Mouse (Mus musculus): ENCODE measurements around the gene Tbrg1.

Tbrg1 gene

GRCm38 (mm10) chr9:37632305-37632704, 24.8 kb downstream of the Tbrg1 start:
- no peak for DNase-seq (ENCODE audit: extremely low spot score, low spot score)

GRCm38 (mm10) chr9:37629941-37630340, 27.2 kb downstream of the Tbrg1 start:
- DNase-seq (ENCODE audit: extremely low spot score, low spot score), result no peak

GRCm38 (mm10) chr9:37628581-37628980, 28.5 kb downstream of the Tbrg1 start:
- DNase-seq (ENCODE audit: extremely low spot score, low spot score), result no peak

GRCm38 (mm10) chr9:37627263-37627662, 29.8 kb downstream of the Tbrg1 start:
- DNase-seq (ENCODE audit: extremely low spot score, low spot score), result no peak

GRCm38 (mm10) chr9:37626103-37626567, 31.0 kb downstream of the Tbrg1 start:
- DNase-seq (ENCODE audit: extremely low spot score, low spot score), result no peak

- DNase-seq (ENCODE audit: extremely low spot score, low spot score), result no peak
Measured at GRCm38 (mm10) chr9:37625641-37626040, 31.5 kb downstream of the Tbrg1 start.

GRCm38 (mm10) chr9:37625129-37625528, 32.0 kb downstream of the Tbrg1 start:
- DNase-seq (ENCODE audit: extremely low spot score, low spot score), result no peak

GRCm38 (mm10) chr9:37624502-37624901, 32.6 kb downstream of the Tbrg1 start:
- no peak for DNase-seq (ENCODE audit: extremely low spot score, low spot score)

GRCm38 (mm10) chr9:37623981-37624380, 33.1 kb downstream of the Tbrg1 start:
- no peak for DNase-seq (ENCODE audit: extremely low spot score, low spot score)

- DNase-seq (ENCODE audit: extremely low spot score, low spot score), result no peak
Measured at GRCm38 (mm10) chr9:37621290-37621689, 35.8 kb downstream of the Tbrg1 start.

- no peak for DNase-seq (ENCODE audit: extremely low spot score, low spot score)
Measured at GRCm38 (mm10) chr9:37616770-37617169, 40.3 kb downstream of the Tbrg1 start.

GRCm38 (mm10) chr9:37615220-37615619, 41.9 kb downstream of the Tbrg1 start:
- DNase-seq (ENCODE audit: extremely low spot score, low spot score), result no peak

- no peak for DNase-seq (ENCODE audit: extremely low spot score, low spot score)
Measured at GRCm38 (mm10) chr9:37614316-37614715, 42.8 kb downstream of the Tbrg1 start.

GRCm38 (mm10) chr9:37613911-37614280, 43.2 kb downstream of the Tbrg1 start:
- DNase-seq (ENCODE audit: extremely low spot score, low spot score), result no peak

GRCm38 (mm10) chr9:37613182-37613910, 43.8 kb downstream of the Tbrg1 start, which contains the start of gene Spa17:
Gene Spa17, minus strand, starts transcription at chr9:37613722.
- peak; percentile 87 for DNase-seq (ENCODE audit: extremely low spot score, low spot score)

- no peak for DNase-seq (ENCODE audit: extremely low spot score, low spot score)
Measured at GRCm38 (mm10) chr9:37609558-37609957, 47.6 kb downstream of the Tbrg1 start.

GRCm38 (mm10) chr9:37605089-37605488, 52.0 kb downstream of the Tbrg1 start:
- DNase-seq (ENCODE audit: extremely low spot score, low spot score), result no peak

GRCm38 (mm10) chr9:37600538-37601205, 56.4 kb downstream of the Tbrg1 start:
- DNase-seq (ENCODE audit: extremely low spot score, low spot score), result no peak

All from neural tube, embryonic 10.5 days (tissue).